Mouse (Mus musculus) myocyte (in vitro differentiated cells): ENCODE data around the gene Brip1. TPM values are rescaled to one million over a fixed set of nuclear protein-coding genes. Genes with fewer than 3 reads are reported as not detected.

Source experiments
- H3K27me3 ChIP-seq: one replicate; pipeline ENCODE4 v1.6.1; 2011; ENCODE audit not compliant: control insufficient read depth, insufficient read depth, insufficient read length
- H3K36me3 ChIP-seq: one replicate; pipeline ENCODE4 v1.6.1; 2011; ENCODE audit not compliant: control insufficient read depth, insufficient read depth
- H3K4me2 ChIP-seq: one replicate; pipeline ENCODE4 v1.6.1; 2011; ENCODE audit warnings: low read depth, control low read depth
- H3K4me3 ChIP-seq: one replicate; pipeline ENCODE4 v1.5.1; 2011; ENCODE audit warnings: mild to moderate bottlenecking, control low read depth, moderate library complexity
- H3K79me2 ChIP-seq: one replicate; pipeline ENCODE4 v1.6.1; 2011; ENCODE audit not compliant: control insufficient read depth, insufficient read depth
- H3ac ChIP-seq: one replicate; pipeline ENCODE4 v1.6.1; 2011; ENCODE audit not compliant: control insufficient read depth, insufficient read length
- CEBPB ChIP-seq: IDR thresholded peaks from 2 replicates; pipeline ENCODE4 v1.6.1; 2011; ENCODE audit warnings: mild to moderate bottlenecking, moderate library complexity; ENCODE audit not compliant: poor library complexity, insufficient read depth, severe bottlenecking
- E2F4 ChIP-seq: IDR thresholded peaks from one replicate; pipeline ENCODE4 v1.6.1; 2011; ENCODE audit warnings: mild to moderate bottlenecking, control low read depth, moderate library complexity; ENCODE audit not compliant: insufficient read depth
- MAX ChIP-seq: IDR thresholded peaks from one replicate; pipeline ENCODE4 v1.6.1; 2011; ENCODE audit warnings: low read depth, mild to moderate bottlenecking, control low read depth
- MYOD1 ChIP-seq, 3 experiments: IDR thresholded peaks; one replicate each; pipeline ENCODE4 v1.6.1; 2011; ENCODE audit warnings: control low read depth in 2 of 3, low read depth in 2 of 3, mild to moderate bottlenecking in 2 of 3, moderate library complexity in 1 of 3; ENCODE audit not compliant: insufficient read length in 2 of 3, control insufficient read depth in 1 of 3
- MYOG ChIP-seq, 3 experiments: IDR thresholded peaks; one replicate each; pipeline ENCODE4 v1.6.1; 2011; ENCODE audit warnings: control low read depth in 2 of 3, low read depth in 2 of 3, mild to moderate bottlenecking in 2 of 3; ENCODE audit not compliant: insufficient read length in 2 of 3, control insufficient read depth in 1 of 3, insufficient read depth in 1 of 3
- POLR2A ChIP-seq: IDR thresholded peaks from one replicate; pipeline ENCODE4 v1.6.1; 2011; ENCODE audit warnings: low read depth, mild to moderate bottlenecking, control low read depth, moderate library complexity; ENCODE audit not compliant: insufficient read length
- POLR2AphosphoS2 ChIP-seq: IDR thresholded peaks from one replicate; pipeline ENCODE4 v1.6.1; 2011; ENCODE audit warnings: low read depth, control low read depth; ENCODE audit not compliant: insufficient read length
- REST ChIP-seq: IDR thresholded peaks from one replicate; pipeline ENCODE4 v1.6.1; 2011; ENCODE audit warnings: mild to moderate bottlenecking, control low read depth, moderate library complexity; ENCODE audit not compliant: insufficient read depth, insufficient read length
- SRF ChIP-seq: IDR thresholded peaks from one replicate; pipeline ENCODE4 v1.6.1; 2011; ENCODE audit warnings: low read depth; ENCODE audit not compliant: control insufficient read depth, insufficient read length
- TCF12 ChIP-seq: IDR thresholded peaks from one replicate; pipeline ENCODE4 v1.6.1; 2011; ENCODE audit warnings: mild to moderate bottlenecking, control low read depth; ENCODE audit not compliant: poor library complexity, insufficient read depth, severe bottlenecking
- TCF3 ChIP-seq: IDR thresholded peaks from one replicate; pipeline ENCODE4 v1.6.1; 2011; ENCODE audit warnings: low read depth, control low read depth; ENCODE audit not compliant: insufficient read length
- USF1 ChIP-seq: IDR thresholded peaks from one replicate; pipeline ENCODE4 v1.6.1; 2011; ENCODE audit warnings: low read depth, mild to moderate bottlenecking, control low read depth, moderate library complexity
- polyA plus RNA-seq: library from polyadenylated mRNA; unstranded; fragments of >200 nt; fragmentation: generic; extraction: Trizol; gene quantifications from one replicate; pipeline ENCODE4 v1.2.1, GENCODE M21; 2012; ENCODE audit warnings: missing spikeins

The Brip1 gene
- polyA plus RNA-seq, 1 experiment = 0.53 TPM

GRCm38 (mm10) chr11:86028034-86028433, 173.0 kb downstream of the Brip1 start:
- no peak overlapping the region for H3K4me3 ChIP-seq
- H3ac ChIP-seq = no peak overlapping the region
- no peak overlapping the region for H3K4me2 ChIP-seq
- no peaks in the 10 kb centered on the region for H3K27me3 ChIP-seq
- TF ChIP-seq POLR2AphosphoS2 = no peak
- TF ChIP-seq TCF3 = no peak
- TF ChIP-seq SRF = no peak
- TF ChIP-seq MAX = no peak
- TF ChIP-seq REST = no peak
- no peak for TF ChIP-seq MYOG (IDR thresholded peaks at IDR 0.05; ENCODE audit: control insufficient read depth in 1 of 3, insufficient read depth in 1 of 3, insufficient read length in 2 of 3, low read depth in 2 of 3)
- no peak for TF ChIP-seq CEBPB
- no peaks in the 10 kb centered on the region for H3K79me2 ChIP-seq
- H3K36me3 ChIP-seq = no peaks in the 10 kb centered on the region

- Histone ChIP-seq H3K4me2 (no peak overlapping the region), H3K27me3 (no peaks in the 10 kb centered on the region), H3ac (no peak overlapping the region), H3K79me2 (no peaks in the 10 kb centered on the region), H3K36me3 (no peaks in the 10 kb centered on the region), H3K4me3 (no peak overlapping the region)
- TF ChIP-seq MYOD1 (IDR thresholded peaks at IDR 0.05; ENCODE audit: control insufficient read depth in 1 of 3, insufficient read length in 2 of 3, low read depth in 2 of 3) (peak in 1 of 3 experiments; percentile 17), POLR2A (no peak)
Measured at GRCm38 (mm10) chr11:86026556-86027194, 174.3 kb downstream of the Brip1 start.

- Histone ChIP-seq H3ac (no peak overlapping the region), H3K79me2 (no peaks in the 10 kb centered on the region), H3K4me3 (no peak overlapping the region), H3K36me3 (no peaks in the 10 kb centered on the region), H3K27me3 (no peaks in the 10 kb centered on the region), H3K4me2 (peak overlapping the region; percentile 48)
- peak in 2 of 3 experiments; percentile 12 to 65 for TF ChIP-seq MYOG (IDR thresholded peaks at IDR 0.05; ENCODE audit: control insufficient read depth in 1 of 3, insufficient read depth in 1 of 3, insufficient read length in 2 of 3, low read depth in 2 of 3)
- 0 out of 2 replicates have a peak, but pooled peaks have one; percentile 11 for TF ChIP-seq CEBPB
- TF ChIP-seq SRF = no peak
- peak in 2 of 3 experiments; percentile 78 to 79 for TF ChIP-seq MYOD1 (IDR thresholded peaks at IDR 0.05; ENCODE audit: control insufficient read depth in 1 of 3, insufficient read length in 2 of 3, low read depth in 2 of 3)
- no peak for TF ChIP-seq TCF12
- no peak for TF ChIP-seq USF1
Measured at GRCm38 (mm10) chr11:86022439-86022838, 178.6 kb downstream of the Brip1 start.

GRCm38 (mm10) chr11:86020033-86020432, 181.0 kb downstream of the Brip1 start:
- Histone ChIP-seq H3K27me3 (no peaks in the 10 kb centered on the region), H3K4me3 (no peak overlapping the region), H3K79me2 (no peaks in the 10 kb centered on the region), H3K4me2 (no peak overlapping the region), H3ac (no peak overlapping the region), H3K36me3 (no peaks in the 10 kb centered on the region)
- TF ChIP-seq MAX = no peak
- no peak for TF ChIP-seq CEBPB
- no peak for TF ChIP-seq TCF3
- TF ChIP-seq MYOG (IDR thresholded peaks at IDR 0.05; ENCODE audit: control insufficient read depth in 1 of 3, insufficient read depth in 1 of 3, insufficient read length in 2 of 3, low read depth in 2 of 3) = peak in 2 of 3 experiments; percentile 2 to 5
- TF ChIP-seq TCF12 = no peak
- no peak for TF ChIP-seq MYOD1 (IDR thresholded peaks at IDR 0.05; ENCODE audit: control insufficient read depth in 1 of 3, insufficient read length in 2 of 3, low read depth in 2 of 3)

GRCm38 (mm10) chr11:86016242-86016641, 184.8 kb downstream of the Brip1 start:
- Histone ChIP-seq H3ac (no peak overlapping the region), H3K4me3 (no peak overlapping the region), H3K4me2 (no peak overlapping the region), H3K36me3 (no peaks in the 10 kb centered on the region), H3K27me3 (no peaks in the 10 kb centered on the region), H3K79me2 (no peaks in the 10 kb centered on the region)
- TF ChIP-seq MYOG (IDR thresholded peaks at IDR 0.05; ENCODE audit: control insufficient read depth in 1 of 3, insufficient read depth in 1 of 3, insufficient read length in 2 of 3, low read depth in 2 of 3) (no peak), POLR2A (no peak), SRF (no peak)

- no peaks in the 10 kb centered on the region for H3K79me2 ChIP-seq
- H3K27me3 ChIP-seq = no peaks in the 10 kb centered on the region
- H3ac ChIP-seq = no peak overlapping the region
- TF ChIP-seq E2F4 (no peak), SRF (no peak), TCF3 (no peak), REST (no peak), CEBPB (no peak), MAX (no peak), POLR2AphosphoS2 (no peak), USF1 (no peak), MYOG (IDR thresholded peaks at IDR 0.05; ENCODE audit: control insufficient read depth in 1 of 3, insufficient read depth in 1 of 3, insufficient read length in 2 of 3, low read depth in 2 of 3) (no peak), TCF12 (no peak), MYOD1 (IDR thresholded peaks at IDR 0.05; ENCODE audit: control insufficient read depth in 1 of 3, insufficient read length in 2 of 3, low read depth in 2 of 3) (no peak), POLR2A (no peak)
- no peaks in the 10 kb centered on the region for H3K36me3 ChIP-seq
- H3K4me3 ChIP-seq = no peak overlapping the region
- H3K4me2 ChIP-seq = no peak overlapping the region
Measured at GRCm38 (mm10) chr11:86013087-86013486, 187.9 kb downstream of the Brip1 start.
